Mouse (Mus musculus) hindbrain, embryonic 10.5 days (tissue): ENCODE results near the gene Asna1. TPM values are rescaled to one million over a fixed set of nuclear protein-coding genes. Genes with fewer than 3 reads are reported as not detected.

Experiments
- DNase-seq: peaks from one replicate; pipeline ENCODE4 v3.0.0-alpha.2; 2017; ENCODE audit warnings: low spot score
- H3K27ac ChIP-seq: fragments of 300-500 bp; sonication (generic); 2 replicates; pipeline ENCODE4 v1.5.1; 2016; ENCODE audit warnings: mild to moderate bottlenecking, moderate library complexity
- H3K27me3 ChIP-seq: fragments of 300-500 bp; sonication (generic); 2 replicates; pipeline ENCODE4 v1.6.1; 2016; ENCODE audit warnings: mild to moderate bottlenecking; ENCODE audit not compliant: poor library complexity, insufficient read depth, severe bottlenecking
- H3K36me3 ChIP-seq: fragments of 300-500 bp; sonication (generic); 2 replicates; pipeline ENCODE4 v1.6.1; 2016; ENCODE audit warnings: mild to moderate bottlenecking, moderate library complexity
- H3K4me1 ChIP-seq: fragments of 300-500 bp; sonication (generic); replicated peaks from 2 replicates; pipeline ENCODE4 v1.6.1; 2016; ENCODE audit warnings: mild to moderate bottlenecking
- H3K4me3 ChIP-seq: fragments of 300-500 bp; sonication (generic); 2 replicates; pipeline ENCODE4 v1.5.1; 2016; ENCODE audit warnings: mild to moderate bottlenecking, moderate library complexity
- H3K9me3 ChIP-seq: fragments of 300-500 bp; sonication (generic); 2 replicates; pipeline ENCODE4 v1.6.1; 2016; ENCODE audit warnings: mild to moderate bottlenecking, moderate library complexity
- WGBS: fragments of 180-500 bp; shearing (Covaris S2); methylation state at CpG from one replicate; pipeline ENCODE4 v1.1.7; 2016; 5-methylcytosine and 5-hydroxymethylcytosine counted together
- polyA plus RNA-seq: library from polyadenylated mRNA; unstranded; fragments of >200 nt; fragmentation: Nextera tagmentation; extraction: Ambion mirVana; gene quantifications from 2 replicates; pipeline ENCODE4 v1.2.1, GENCODE M21; 2016

Asna1 gene
- polyA plus RNA-seq, 1 experiment from 2014 or later: 176 TPM

- 9% methylated on average over 16 of the region's 16 CpGs for WGBS
- peaks cover 65% of the 10 kb centered on the region for H3K4me1 ChIP-seq
- peak overlapping the region; percentile 84 for H3K27ac ChIP-seq
- no peaks in the 10 kb centered on the region for H3K36me3 ChIP-seq
- peak overlapping the region; percentile 66 for H3K4me3 ChIP-seq
- peak; percentile 25 for DNase-seq
- no peaks in the 10 kb centered on the region for H3K9me3 ChIP-seq
- peaks cover 94% of the 10 kb centered on the region for H3K27me3 ChIP-seq
Measured at GRCm38 (mm10) chr8:84984294-84985048, 40.6 kb downstream of the Asna1 start.

- H3K27ac ChIP-seq: peak overlapping the region; percentile 35; the same call in 1 of the 2 replicates
- H3K36me3 ChIP-seq: no peaks in the 10 kb centered on the region
- DNase-seq: no peak
- peaks cover 78% of the 10 kb centered on the region for H3K4me1 ChIP-seq
- WGBS: 74% methylated on average over 3 of the region's 3 CpGs
- no peak overlapping the region for H3K4me3 ChIP-seq
- no peaks in the 10 kb centered on the region for H3K9me3 ChIP-seq
- peaks cover 94% of the 10 kb centered on the region for H3K27me3 ChIP-seq
Measured at GRCm38 (mm10) chr8:84982499-84983011, 42.5 kb downstream of the Asna1 start.

- WGBS: 76% methylated on average over 15 of the region's 15 CpGs
- H3K27ac ChIP-seq: peak overlapping the region; percentile 35; the same call in 1 of the 2 replicates
- H3K36me3 ChIP-seq: no peaks in the 10 kb centered on the region
- peaks cover 85% of the 10 kb centered on the region for H3K4me1 ChIP-seq
- DNase-seq: no peak
- H3K4me3 ChIP-seq: no peak overlapping the region
- no peaks in the 10 kb centered on the region for H3K9me3 ChIP-seq
- H3K27me3 ChIP-seq: peaks cover 94% of the 10 kb centered on the region
Measured at GRCm38 (mm10) chr8:84981644-84982498, 43.2 kb downstream of the Asna1 start.

- H3K4me3 ChIP-seq: peak overlapping the region; percentile 68
- peaks cover 88% of the 10 kb centered on the region for H3K4me1 ChIP-seq
- 37% methylated on average over 11 of the region's 11 CpGs for WGBS
- DNase-seq: peak; percentile 31
- no peaks in the 10 kb centered on the region for H3K36me3 ChIP-seq
- H3K27me3 ChIP-seq: peaks cover 84% of the 10 kb centered on the region
- no peaks in the 10 kb centered on the region for H3K9me3 ChIP-seq
- peak overlapping the region; percentile 83 for H3K27ac ChIP-seq
Measured at GRCm38 (mm10) chr8:84980622-84981358, 44.3 kb downstream of the Asna1 start.

- peak overlapping the region; percentile 68 for H3K4me3 ChIP-seq
- no peaks in the 10 kb centered on the region for H3K9me3 ChIP-seq
- H3K4me1 ChIP-seq: peaks cover 87% of the 10 kb centered on the region
- DNase-seq: peak; percentile 86
- H3K27ac ChIP-seq: peak overlapping the region; percentile 83
- H3K36me3 ChIP-seq: peaks cover 7% of the 10 kb centered on the region
- WGBS: 4% methylated on average over 42 of the region's 42 CpGs
- H3K27me3 ChIP-seq: peaks cover 75% of the 10 kb centered on the region
Measured at GRCm38 (mm10) chr8:84979599-84980421, 45.3 kb downstream of the Asna1 start.

GRCm38 (mm10) chr8:84978248-84978940 lies 46.7 kb downstream of the Asna1 start, which contains the start of gene Junb:
TSS of gene Junb (minus strand) at chr8:84978718.
- Histone ChIP-seq H3K36me3 (peaks cover 22% of the 10 kb centered on the region), H3K4me1 (peaks cover 79% of the 10 kb centered on the region), H3K4me3 (peak within 1 kb of the TSS; percentile 68), H3K27ac (peak within 1 kb of the TSS; percentile 83), H3K27me3 (peaks cover 62% of the 10 kb centered on the region), H3K9me3 (no peaks in the 10 kb centered on the region)
- peak; percentile 85 for DNase-seq
- under 1% methylated on average over 63 of the region's 63 CpGs for WGBS

- Histone ChIP-seq H3K36me3 (peaks cover 29% of the 10 kb centered on the region), H3K4me1 (peaks cover 77% of the 10 kb centered on the region), H3K9me3 (no peaks in the 10 kb centered on the region), H3K27me3 (peaks cover 58% of the 10 kb centered on the region), H3K27ac (peak overlapping the region; percentile 82), H3K4me3 (peak overlapping the region; percentile 68)
- WGBS: under 1% methylated on average over 70 of the region's 70 CpGs
- DNase-seq: peak; percentile 70
Measured at GRCm38 (mm10) chr8:84977435-84978247, 47.4 kb downstream of the Asna1 start.

GRCm38 (mm10) chr8:84976763-84977434 lies 48.2 kb downstream of the Asna1 start:
- no peaks in the 10 kb centered on the region for H3K9me3 ChIP-seq
- no peak for DNase-seq
- 2% methylated on average over 25 of the region's 25 CpGs for WGBS
- H3K4me3 ChIP-seq: peak overlapping the region; percentile 68
- H3K4me1 ChIP-seq: peaks cover 70% of the 10 kb centered on the region
- peak overlapping the region; percentile 82 for H3K27ac ChIP-seq
- peaks cover 37% of the 10 kb centered on the region for H3K36me3 ChIP-seq
- peaks cover 50% of the 10 kb centered on the region for H3K27me3 ChIP-seq

- Histone ChIP-seq H3K4me3 (peak overlapping the region; percentile 68), H3K27ac (peak overlapping the region; percentile 78), H3K4me1 (peaks cover 68% of the 10 kb centered on the region), H3K9me3 (no peaks in the 10 kb centered on the region), H3K36me3 (peaks cover 44% of the 10 kb centered on the region), H3K27me3 (peaks cover 43% of the 10 kb centered on the region)
- peak; percentile 95 for DNase-seq
- 1% methylated on average over 61 of the region's 61 CpGs for WGBS
Measured at GRCm38 (mm10) chr8:84976031-84976762, 48.9 kb downstream of the Asna1 start.

GRCm38 (mm10) chr8:84975434-84975833 lies 49.6 kb downstream of the Asna1 start:
- Histone ChIP-seq H3K9me3 (no peaks in the 10 kb centered on the region), H3K4me3 (peak overlapping the region; percentile 68), H3K4me1 (peaks cover 68% of the 10 kb centered on the region), H3K27ac (no peak overlapping the region), H3K36me3 (peaks cover 51% of the 10 kb centered on the region), H3K27me3 (peaks cover 36% of the 10 kb centered on the region)
- 27% methylated on average over 7 of the region's 7 CpGs for WGBS
- DNase-seq: peak; percentile 66
